ENCODE assay signal across 16 mouse cellular contexts in genomic region chr11:9338151-9338550, GRCm38 (mm10).
"Had no signal": no experiment of that assay in that cellular context is flagged by ENCODE, and none has a peak within 500 bp of the region (broad histone marks: within the 10 kb centered on the region; RNA-seq: fewer than 3 reads in every experiment).

No protein-coding gene starts in this region.

- H3K36me3 ChIP-seq: kidney, embryonic 15.5 days; liver, embryonic 13.5 days; lung, embryonic 15.5 days; midbrain, embryonic 15.5 days; neural tube, embryonic 12.5 days had no signal

- H3K4me3 ChIP-seq: kidney, embryonic 15.5 days; left cerebral cortex, adult 2 months; liver, embryonic 13.5 days; lung, embryonic 15.5 days; megakaryocyte, embryonic 14.5 days; midbrain, embryonic 15.5 days; neural tube, embryonic 12.5 days had no signal

- ATAC-seq: liver, postnatal 0 days; midbrain, embryonic 15.5 days had no signal

- H3K9ac ChIP-seq: kidney, embryonic 15.5 days; liver, embryonic 13.5 days; liver, postnatal 0 days; lung, embryonic 15.5 days; midbrain, embryonic 15.5 days; neural tube, embryonic 12.5 days had no signal

- DNase-seq: kidney, postnatal 14 days; liver; liver, embryonic 13.5 days; liver, postnatal 0 days; lung, postnatal 14 days; right cerebral cortex, postnatal 25 days; thymus, adult 18-20 months; thymus, postnatal 25 days had no signal

- H3K4me1 ChIP-seq: kidney, embryonic 15.5 days; liver, embryonic 13.5 days; lung, embryonic 15.5 days; megakaryocyte, embryonic 14.5 days; midbrain, embryonic 15.5 days; neural tube, embryonic 12.5 days had no signal

- H3K27me3 ChIP-seq: kidney, embryonic 15.5 days; liver, embryonic 13.5 days; lung, embryonic 15.5 days; megakaryocyte, embryonic 14.5 days; midbrain, embryonic 15.5 days; neural tube, embryonic 12.5 days had no signal

- H3K4me2 ChIP-seq: kidney, embryonic 15.5 days; liver, embryonic 13.5 days; lung, embryonic 15.5 days; midbrain, embryonic 11.5 days; midbrain, embryonic 15.5 days; neural tube, embryonic 12.5 days had no signal

- H3K27ac ChIP-seq: kidney, embryonic 15.5 days; left cerebral cortex, adult 2 months; liver, embryonic 13.5 days; lung, embryonic 15.5 days; macrophage; midbrain, embryonic 15.5 days; neural tube, embryonic 12.5 days had no signal

- H3K9me3 ChIP-seq: kidney, embryonic 15.5 days; liver, embryonic 13.5 days; lung, embryonic 15.5 days; megakaryocyte, embryonic 14.5 days; midbrain, embryonic 15.5 days; neural tube, embryonic 12.5 days had no signal
